Comparison of ENCODE assay signal across 8 mouse cellular contexts in genomic region chr9:123925101-123925946, GRCm38 (mm10). TPM values are rescaled to one million over a fixed set of nuclear protein-coding genes. Genes with fewer than 3 reads are reported as not detected.
DNase-seq lines count a peak whose midpoint lies in the region; ATAC-seq and TF ChIP-seq lines count a peak whose summit lies in the region.

No protein-coding gene starts in this region.

- peak overlapping the region; percentile 45 for H3K9ac ChIP-seq in CH12.LX (ENCODE audit: insufficient read depth, low read depth)
- peak overlapping the region; percentile 78 for H3K9ac ChIP-seq in forebrain, embryonic 13.5 days
- H3K9ac ChIP-seq in heart, postnatal 0 days (replicated peaks; ENCODE audit: low read depth, low read length) = peak overlapping the region; percentile 50
- H3K9ac ChIP-seq in liver, postnatal 0 days (replicated peaks) = peak overlapping the region; percentile 71
- H3K9ac ChIP-seq in neural tube, embryonic 12.5 days = peak overlapping the region; percentile 74

- TF ChIP-seq CTCF in CH12.LX (conservative IDR thresholded peaks at IDR 0.05 in 1 of 2, IDR thresholded peaks at IDR 0.05 in 1 of 2; ENCODE audit: low read depth in 2 of 2, low read length in 2 of 2) = peak; percentile 16 to 63; a peak in 3 of 4 replicates
- peak; percentile 68 for TF ChIP-seq CTCF in heart, postnatal 0 days (IDR thresholded peaks at IDR 0.05; ENCODE audit: low read depth)
- peak; percentile 92 for TF ChIP-seq CTCF in liver, postnatal 0 days (IDR thresholded peaks at IDR 0.05; ENCODE audit: low read depth)
- TF ChIP-seq CTCF in testis, adult 2 months (IDR thresholded peaks at IDR 0.05; ENCODE audit: control insufficient read depth, insufficient read depth, insufficient replicate concordance, low read depth, low read length) = peak; percentile 52

- in situ Hi-C loops in CH12.LX (cut with MboI; ENCODE audit: low pct_ligation_motif_present, low pct_unique_long_range_greater_than_20kb, low sequenced_read_pairs) = no loop called here

- peak; percentile 12; the same call in 1 of the 2 replicates for TF ChIP-seq RAD21 in CH12.LX (IDR thresholded peaks at IDR 0.05; ENCODE audit: low read depth, low read length)

- DNase-seq in CH12.LX (ENCODE audit: extremely low read depth) = peak; percentile 52
- no peak for DNase-seq in heart, postnatal 0 days (ENCODE audit: low spot score)
- DNase-seq in kidney, postnatal 36 days = peak; percentile 72 to 82
- peak; percentile 84 for DNase-seq in liver, postnatal 0 days

- TF ChIP-seq POLR2A in CH12.LX (IDR thresholded peaks at IDR 0.05; ENCODE audit: low read depth, low read length) = peak; percentile 40
- peak; percentile 38; the same call in 1 of the 2 replicates for TF ChIP-seq POLR2A in testis, adult 2 months (IDR thresholded peaks at IDR 0.05; ENCODE audit: control insufficient read depth, low read depth, low read length)

- ATAC-seq in cerebellum, adult (ENCODE audit: insufficient number of reproducible peaks, low FRiP score, low TSS enrichment) = peak; percentile 89
- ATAC-seq in forebrain, embryonic 13.5 days = peak; percentile 92
- peak; percentile 78 for ATAC-seq in heart, postnatal 0 days (ENCODE audit: insufficient read depth, low read depth)
- ATAC-seq in liver, postnatal 0 days = peak; percentile 69
- peak; percentile 85 for ATAC-seq in neural tube, embryonic 12.5 days (ENCODE audit: low FRiP score, low read depth)

- no peaks in the 10 kb centered on the region for H3K36me3 ChIP-seq in CH12.LX (replicated peaks in 1 of 2; ENCODE audit: control insufficient read depth in 1 of 2, insufficient read depth in 1 of 2, low read length in 1 of 2)
- no peaks in the 10 kb centered on the region for H3K36me3 ChIP-seq in forebrain, embryonic 13.5 days (ENCODE audit: poor library complexity, severe bottlenecking)
- no peaks in the 10 kb centered on the region for H3K36me3 ChIP-seq in heart, postnatal 0 days (replicated peaks; ENCODE audit: control insufficient read depth, insufficient read depth, low read length)
- no peaks in the 10 kb centered on the region for H3K36me3 ChIP-seq in liver, postnatal 0 days (replicated peaks; ENCODE audit: insufficient read depth, low read length)
- H3K36me3 ChIP-seq in neural tube, embryonic 12.5 days = no peaks in the 10 kb centered on the region
- H3K36me3 ChIP-seq in testis, adult 2 months (ENCODE audit: control insufficient read depth, insufficient read depth, low read length) = no peaks in the 10 kb centered on the region

- peak overlapping the region; percentile 62 to 94 (median 65) for H3K4me3 ChIP-seq in CH12.LX (replicated peaks in 1 of 3; ENCODE audit: low read depth in 2 of 3, low read length in 2 of 3, poor library complexity in 1 of 3)
- peak overlapping the region; percentile 60 for H3K4me3 ChIP-seq in forebrain, embryonic 13.5 days
- H3K4me3 ChIP-seq in heart, postnatal 0 days (ENCODE audit: low read depth, low read length) = peak overlapping the region; percentile 51
- H3K4me3 ChIP-seq in liver, postnatal 0 days (ENCODE audit: low read depth, low read length) = peak overlapping the region; percentile 62
- peak overlapping the region; percentile 52 for H3K4me3 ChIP-seq in neural tube, embryonic 12.5 days
- peak overlapping the region; percentile 95 for H3K4me3 ChIP-seq in testis, adult 2 months (ENCODE audit: control insufficient read depth, low read depth, low read length)

- peaks cover 17 to 36% of the 10 kb centered on the region in 2 experiments for H3K4me1 ChIP-seq in CH12.LX (ENCODE audit: control insufficient read depth in 1 of 2, insufficient read depth in 2 of 2)
- peaks cover 16% of the 10 kb centered on the region for H3K4me1 ChIP-seq in forebrain, embryonic 13.5 days
- no peaks in the 10 kb centered on the region; the same call in 1 of the 2 replicates for H3K4me1 ChIP-seq in heart, postnatal 0 days (ENCODE audit: control insufficient read depth, insufficient read depth)
- peaks cover 31% of the 10 kb centered on the region for H3K4me1 ChIP-seq in liver, postnatal 0 days (ENCODE audit: insufficient read depth)
- peaks cover 9% of the 10 kb centered on the region; the same call in 1 of the 2 replicates for H3K4me1 ChIP-seq in neural tube, embryonic 12.5 days
- peaks cover 23% of the 10 kb centered on the region for H3K4me1 ChIP-seq in testis, adult 2 months (ENCODE audit: control insufficient read depth, insufficient read depth, low read length)

- H3K27ac ChIP-seq in CH12.LX (ENCODE audit: insufficient read depth, low read depth) = peak overlapping the region; percentile 90
- H3K27ac ChIP-seq in forebrain, embryonic 13.5 days = peak overlapping the region; percentile 95
- peak overlapping the region; percentile 89 for H3K27ac ChIP-seq in heart, postnatal 0 days (ENCODE audit: low read depth)
- peak overlapping the region; percentile 97 for H3K27ac ChIP-seq in liver, postnatal 0 days (ENCODE audit: low read depth)
- H3K27ac ChIP-seq in neural tube, embryonic 12.5 days = peak overlapping the region; percentile 92
- H3K27ac ChIP-seq in testis, adult 2 months (ENCODE audit: control insufficient read depth, insufficient read depth, low read depth, low read length) = peak overlapping the region; percentile 81

- dilution Hi-C loops in CH12.LX (cut with MboI; ENCODE audit: extremely low pct_ligation_motif_present, extremely low pct_unique_long_range_greater_than_20kb, low sequenced_read_pairs) = no loop called here

- peak overlapping the region; percentile 58 for H3K4me2 ChIP-seq in CH12.LX (ENCODE audit: insufficient read depth, low read depth, poor library complexity, severe bottlenecking)
- peak overlapping the region; percentile 71 for H3K4me2 ChIP-seq in forebrain, embryonic 13.5 days
- peak overlapping the region; percentile 61 for H3K4me2 ChIP-seq in heart, postnatal 0 days (ENCODE audit: low read depth, low read length)
- H3K4me2 ChIP-seq in liver, postnatal 0 days (ENCODE audit: low read depth, low read length) = peak overlapping the region; percentile 88
- peak overlapping the region; percentile 81 for H3K4me2 ChIP-seq in neural tube, embryonic 12.5 days (replicated peaks)

- WGBS in forebrain, embryonic 13.5 days = 7% methylated on average over 44 of the region's 44 CpGs
- 2% methylated on average over 43 of the region's 44 CpGs for WGBS in heart, postnatal 0 days
- 4% methylated on average over 40 of the region's 44 CpGs for WGBS in liver, postnatal 0 days (ENCODE audit: insufficient replicate concordance)
- WGBS in neural tube, embryonic 12.5 days = 6% methylated on average over 44 of the region's 44 CpGs

- no peaks in the 10 kb centered on the region for H3K27me3 ChIP-seq in CH12.LX (replicated peaks)
- no peaks in the 10 kb centered on the region for H3K27me3 ChIP-seq in forebrain, embryonic 13.5 days
- no peaks in the 10 kb centered on the region for H3K27me3 ChIP-seq in heart, postnatal 0 days (ENCODE audit: control insufficient read depth, insufficient read depth, low read length)
- no peaks in the 10 kb centered on the region for H3K27me3 ChIP-seq in liver, postnatal 0 days (ENCODE audit: insufficient read depth, low read length)
- H3K27me3 ChIP-seq in neural tube, embryonic 12.5 days (replicated peaks) = no peaks in the 10 kb centered on the region
- H3K27me3 ChIP-seq in testis, adult 2 months (ENCODE audit: control insufficient read depth, insufficient read depth, low read length) = no peaks in the 10 kb centered on the region

- H3K9me3 ChIP-seq in CH12.LX (replicated peaks; ENCODE audit: low read length) = no peaks in the 10 kb centered on the region
- no peaks in the 10 kb centered on the region for H3K9me3 ChIP-seq in forebrain, embryonic 13.5 days (replicated peaks)
- H3K9me3 ChIP-seq in heart, postnatal 0 days (replicated peaks; ENCODE audit: control insufficient read depth, low read length) = no peaks in the 10 kb centered on the region
- no peaks in the 10 kb centered on the region for H3K9me3 ChIP-seq in liver, postnatal 0 days (ENCODE audit: low read length)
- H3K9me3 ChIP-seq in neural tube, embryonic 12.5 days = no peaks in the 10 kb centered on the region

- TF ChIP-seq EP300 in CH12.LX (IDR thresholded peaks at IDR 0.05; ENCODE audit: low read length) = no peak
- TF ChIP-seq EP300 in heart, postnatal 0 days (IDR thresholded peaks at IDR 0.05; ENCODE audit: low read depth) = peak; percentile 46; the same call in 1 of the 2 replicates
- no peak for TF ChIP-seq EP300 in liver, postnatal 0 days (IDR thresholded peaks at IDR 0.05; ENCODE audit: low read depth)

- no peaks in the 10 kb centered on the region for H3K79me2 ChIP-seq in CH12.LX (replicated peaks; ENCODE audit: control insufficient read depth, extremely low read depth, insufficient read depth, poor library complexity, severe bottlenecking)

TF ChIP-seq in CH12.LX, 34 proteins besides CTCF, POLR2A, EP300 and RAD21 (continues in another document):
- TF ChIP-seq MEF2A (IDR thresholded peaks at IDR 0.05; ENCODE audit: borderline replicate concordance, low read depth, low read length) (peak; percentile 54; the same call in 1 of the 2 replicates), HCFC1 (IDR thresholded peaks at IDR 0.05; ENCODE audit: low read depth, low read length) (peak; percentile 51), NELFE (IDR thresholded peaks at IDR 0.05; ENCODE audit: low read depth, low read length) (peak; percentile 65; the same call in 1 of the 2 replicates), TBP (conservative IDR thresholded peaks at IDR 0.05; ENCODE audit: low read depth, low read length) (peak; percentile 98)

RNA-seq across cellular contexts. Expression of gene Ccr1, which starts 43.2 kb away (rescaled TPM):
- 1.6 TPM in 2 replicates for total RNA-seq in CH12.LX (2012; rRNA removed)
- 4.9 and 5.8 TPM in 2 replicates for total RNA-seq in CH12.LX (2014; rRNA removed)
- polyA plus RNA-seq in CH12.LX (2012; ENCODE audit: insufficient read length, low read depth) = 1.2 and 1.6 TPM in 2 replicates
- polyA plus RNA-seq in forebrain, embryonic 13.5 days (2015; fragmentation: Nextera tagmentation; extraction: Ambion mirVana) = 0.55 and 0.70 TPM in 2 replicates
- total RNA-seq in heart, postnatal 0 days (2014; rRNA removed; ENCODE audit: low replicate concordance) = 1.3 and 2.4 TPM in 2 replicates
- polyA plus RNA-seq in heart, postnatal 0 days (2015; fragmentation: Nextera tagmentation; extraction: Ambion mirVana) = 1.9 and 2.4 TPM in 2 replicates
- 2.9 and 3.0 TPM in 2 replicates for polyA plus RNA-seq in liver, postnatal 0 days (2015; fragmentation: Nextera tagmentation; extraction: Ambion mirVana)
- 1.3 TPM in 2 replicates for polyA plus RNA-seq in neural tube, embryonic 12.5 days (2016; fragmentation: Nextera tagmentation; extraction: Ambion mirVana)
- polyA plus RNA-seq in testis, adult 2 months (2012; rRNA removed) = 0.06 and 0.16 TPM in 2 replicates

RNA-seq across cellular contexts. Expression of gene Ccr1l1, which starts 52.9 kb away (rescaled TPM):
- total RNA-seq in CH12.LX (2012; rRNA removed) (0.08 and 0.25 TPM in 2 replicates), CH12.LX (2014; rRNA removed) (not detected in 2 replicates)
- not detected in 2 replicates for polyA plus RNA-seq in CH12.LX (2012; ENCODE audit: insufficient read length, low read depth)
- not detected in 2 replicates for polyA plus RNA-seq in forebrain, embryonic 13.5 days (2015; fragmentation: Nextera tagmentation; extraction: Ambion mirVana)
- not detected in 2 replicates for total RNA-seq in heart, postnatal 0 days (2014; rRNA removed; ENCODE audit: low replicate concordance)
- not detected in 2 replicates for polyA plus RNA-seq in heart, postnatal 0 days (2015; fragmentation: Nextera tagmentation; extraction: Ambion mirVana)
- 0.09 TPM in 1 of 2 replicates, not detected in the other for polyA plus RNA-seq in liver, postnatal 0 days (2015; fragmentation: Nextera tagmentation; extraction: Ambion mirVana)
- polyA plus RNA-seq in neural tube, embryonic 12.5 days (2016; fragmentation: Nextera tagmentation; extraction: Ambion mirVana) = not detected in 2 replicates
- polyA plus RNA-seq in testis, adult 2 months (2012; rRNA removed) = not detected in 2 replicates

Comparison
In these comparisons a context has a peak if more than half of its experiments do, and no peak if none do; other contexts are left out.
1. CTCF ChIP-seq: peak in every context shown above with its lines; median percentile 92 in liver, postnatal 0 days; 68 in heart, postnatal 0 days; 52 in testis, adult 2 months; 40 in CH12.LX.